Mouse (Mus musculus) neural tube, embryonic 15.5 days (tissue): ENCODE results near the gene 1520401A03Rik. TPM values are rescaled to one million over a fixed set of nuclear protein-coding genes. Genes with fewer than 3 reads are reported as not detected.

Experiments used
- ATAC-seq: fragments of 200-750 bp; cut with Nextera tagmentation; 2 replicates; pipeline ENCODE4 v1.8.0; 2017; ENCODE audit warnings: mild to moderate bottlenecking, moderate TSS enrichment, moderate library complexity; ENCODE audit not compliant: low FRiP score
- H3K27ac ChIP-seq: fragments of 300-500 bp; sonication (generic); replicated peaks from 2 replicates; pipeline ENCODE4 v1.5.1; 2015; ENCODE audit warnings: mild to moderate bottlenecking, inconsistent platforms
- H3K27me3 ChIP-seq: fragments of 300-500 bp; sonication (generic); replicated peaks from 2 replicates; pipeline ENCODE4 v1.6.1; 2015; ENCODE audit warnings: inconsistent platforms
- H3K36me3 ChIP-seq: fragments of 300-500 bp; sonication (generic); 2 replicates; pipeline ENCODE4 v1.6.1; 2015; ENCODE audit warnings: inconsistent platforms
- H3K4me1 ChIP-seq: fragments of 300-500 bp; sonication (generic); 2 replicates; pipeline ENCODE4 v1.6.1; 2015; ENCODE audit warnings: inconsistent platforms
- H3K4me2 ChIP-seq: fragments of 300-500 bp; sonication (generic); 2 replicates; pipeline ENCODE4 v1.6.1; 2015; ENCODE audit warnings: inconsistent platforms, mild to moderate bottlenecking, moderate library complexity
- H3K4me3 ChIP-seq: fragments of 300-500 bp; sonication (generic); replicated peaks from 2 replicates; pipeline ENCODE4 v1.5.1; 2015; ENCODE audit warnings: mild to moderate bottlenecking, inconsistent platforms
- H3K9ac ChIP-seq: fragments of 300-500 bp; sonication (generic); replicated peaks from 2 replicates; pipeline ENCODE4 v1.6.1; 2015; ENCODE audit warnings: mild to moderate bottlenecking, inconsistent platforms
- H3K9me3 ChIP-seq: fragments of 300-500 bp; sonication (generic); replicated peaks from 2 replicates; pipeline ENCODE4 v1.6.1; 2016; ENCODE audit warnings: inconsistent platforms
- WGBS: fragments of 180-500 bp; shearing (Covaris S2); methylation state at CpG from one replicate; pipeline ENCODE4 v1.1.7; 2015; ENCODE audit warnings: mixed read lengths; 5-methylcytosine and 5-hydroxymethylcytosine counted together
- polyA plus RNA-seq: library from polyadenylated mRNA; unstranded; fragments of >200 nt; fragmentation: Nextera tagmentation; extraction: Ambion mirVana; gene quantifications from 2 replicates; pipeline ENCODE4 v1.2.1, GENCODE M21; 2015

1520401A03Rik gene
- polyA plus RNA-seq, 1 experiment from 2014 or later: 0.27 TPM

GRCm38 (mm10) chr17:23675127-23675526 lies 47.5 kb downstream of the 1520401A03Rik start:
- Histone ChIP-seq H3K9me3 (no peaks in the 10 kb centered on the region), H3K4me2 (peak overlapping the region; percentile 95), H3K4me1 (peaks cover 57% of the 10 kb centered on the region), H3K9ac (no peak overlapping the region), H3K27ac (no peak overlapping the region), H3K36me3 (peaks cover 2% of the 10 kb centered on the region; the same call in 1 of the 2 replicates), H3K4me3 (0 out of 2 replicates have a peak overlapping the region, but pooled peaks have one; percentile 69), H3K27me3 (peaks cover 45% of the 10 kb centered on the region)
- 51% methylated on average over 5 of the region's 5 CpGs for WGBS
- no peak for ATAC-seq

DNA sequence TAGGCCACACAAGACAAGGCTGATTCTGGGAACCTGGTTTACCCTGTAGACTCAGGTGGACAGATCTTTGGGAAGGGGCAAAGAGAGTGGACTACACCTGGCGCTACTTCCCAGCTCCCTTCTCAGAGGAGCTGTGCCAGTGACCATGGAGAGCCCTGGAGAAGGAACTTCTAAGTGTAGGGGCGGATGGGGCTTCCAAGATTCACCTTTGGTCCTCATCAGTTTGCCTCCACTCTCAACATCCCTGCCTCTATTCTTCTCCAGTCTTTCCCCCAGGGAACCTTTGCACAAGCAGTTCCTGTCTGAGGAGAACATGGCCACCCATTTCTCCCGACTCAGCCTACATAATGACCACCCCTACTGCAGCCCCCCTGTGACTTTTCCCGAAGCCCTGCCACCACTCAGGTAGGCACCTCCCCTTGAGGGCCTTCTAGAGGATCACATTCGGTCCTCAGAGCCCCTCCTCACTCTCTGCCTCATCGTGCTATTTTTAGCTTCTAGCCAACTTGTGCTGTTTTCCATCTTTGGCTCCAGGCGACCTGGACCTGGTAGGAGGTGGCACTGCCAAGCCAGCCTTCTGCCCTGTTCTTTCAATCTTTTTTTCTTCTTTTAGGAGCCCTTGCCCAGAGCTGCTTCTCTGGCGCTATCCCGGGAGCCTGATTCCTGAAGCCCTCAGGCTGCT lies 48.2 kb downstream of the 1520401A03Rik start:
- Histone ChIP-seq H3K4me3 (peak overlapping the region; percentile 69), H3K27me3 (peaks cover 38% of the 10 kb centered on the region), H3K4me1 (peaks cover 53% of the 10 kb centered on the region), H3K36me3 (peaks cover 8% of the 10 kb centered on the region), H3K27ac (peak overlapping the region; percentile 93; the same call in 1 of the 2 replicates), H3K4me2 (peak overlapping the region; percentile 95), H3K9me3 (no peaks in the 10 kb centered on the region), H3K9ac (peak overlapping the region; percentile 73)
- 49% methylated on average over 9 of the region's 9 CpGs for WGBS
- peak; percentile 4 for ATAC-seq

- Histone ChIP-seq H3K4me2 (peak within 1 kb of the TSS; percentile 95), H3K27ac (peak within 1 kb of the TSS; percentile 93), H3K4me1 (peaks cover 50% of the 10 kb centered on the region), H3K36me3 (peaks cover 16% of the 10 kb centered on the region), H3K27me3 (peaks cover 29% of the 10 kb centered on the region), H3K4me3 (peak within 1 kb of the TSS; percentile 69), H3K9me3 (no peaks in the 10 kb centered on the region), H3K9ac (peak within 1 kb of the TSS; percentile 73)
- under 1% methylated on average over 45 of the region's 45 CpGs for WGBS
- ATAC-seq: peak; percentile 94
Observed at GRCm38 (mm10) chr17:23673424-23674073, 49.0 kb downstream of the 1520401A03Rik start, which contains the start of the genes Hcfc1r1 and Thoc6. TSS of gene Hcfc1r1 (plus strand) at chr17:23673596. TSS of gene Thoc6 (minus strand) at chr17:23673882.

DNA sequence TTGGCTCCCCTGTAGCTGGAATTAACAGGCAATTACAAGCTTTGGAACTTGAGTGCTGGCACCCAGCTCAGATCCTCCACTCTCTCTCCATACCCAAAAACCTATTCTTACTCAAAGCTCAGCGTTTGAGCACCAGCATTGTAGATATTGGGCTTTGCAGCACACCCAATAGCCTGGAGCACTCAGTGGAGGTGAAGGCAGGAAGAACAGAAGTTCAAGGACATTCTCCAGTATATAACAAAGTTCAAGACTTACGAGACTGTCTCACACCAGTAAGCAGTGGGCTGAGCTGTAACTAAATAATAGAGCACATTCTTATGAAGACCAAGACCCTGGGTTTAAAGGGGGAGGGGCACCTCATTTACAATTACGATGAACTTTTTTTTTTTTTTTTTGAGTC lies 49.8 kb downstream of the 1520401A03Rik start:
- Histone ChIP-seq H3K36me3 (peaks cover 24% of the 10 kb centered on the region), H3K9me3 (no peaks in the 10 kb centered on the region), H3K27ac (no peak overlapping the region), H3K4me1 (peaks cover 49% of the 10 kb centered on the region), H3K4me2 (peak overlapping the region; percentile 95), H3K9ac (peak overlapping the region; percentile 73), H3K27me3 (peaks cover 22% of the 10 kb centered on the region), H3K4me3 (peak overlapping the region; percentile 69; the same call in 1 of the 2 replicates)
- 67% methylated on average over 3 of the region's 3 CpGs for WGBS
- ATAC-seq: no peak

GRCm38 (mm10) chr17:23671519-23671918 lies 51.1 kb downstream of the 1520401A03Rik start:
- H3K9me3 ChIP-seq: no peaks in the 10 kb centered on the region
- H3K9ac ChIP-seq: no peak overlapping the region
- no peak overlapping the region for H3K27ac ChIP-seq
- 98% methylated on average over 3 of the region's 3 CpGs for whole genome bisulfite sequencing
- no peak overlapping the region for H3K4me3 ChIP-seq
- peaks cover 37% of the 10 kb centered on the region for H3K4me1 ChIP-seq
- no peak for ATAC-seq
- peaks cover 36% of the 10 kb centered on the region for H3K36me3 ChIP-seq
- H3K27me3 ChIP-seq: peaks cover 14% of the 10 kb centered on the region
- no peak overlapping the region for H3K4me2 ChIP-seq

DNA sequence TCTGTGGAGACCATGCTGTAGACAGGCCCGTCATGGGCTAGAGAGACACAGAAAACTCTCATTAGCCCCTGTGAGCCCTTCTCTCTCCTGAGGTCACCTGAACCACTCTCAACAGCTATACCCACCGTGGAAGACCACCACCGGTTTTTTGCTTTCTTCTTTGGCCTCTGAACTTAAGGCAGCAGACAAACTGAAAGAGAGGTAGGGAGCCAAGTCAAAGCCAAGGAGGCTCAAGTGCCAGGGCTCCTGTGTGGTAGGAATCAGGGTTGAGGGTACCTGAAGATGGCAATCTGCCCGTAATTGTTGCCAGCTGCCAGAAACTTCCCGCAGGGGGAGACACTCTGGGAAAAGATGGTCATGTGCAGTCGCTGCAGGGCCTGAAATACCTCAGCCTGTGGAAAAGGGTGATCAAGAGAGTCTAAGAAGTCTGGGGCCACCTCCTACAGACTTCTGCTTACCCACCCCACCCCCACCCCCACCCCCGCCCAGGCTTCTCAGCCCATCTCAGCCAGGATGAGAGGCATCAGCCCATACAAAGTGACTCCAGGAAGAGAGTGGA lies 52.0 kb downstream of the 1520401A03Rik start:
- Histone ChIP-seq H3K4me3 (no peak overlapping the region), H3K4me1 (peaks cover 28% of the 10 kb centered on the region), H3K27ac (no peak overlapping the region), H3K9me3 (no peaks in the 10 kb centered on the region), H3K4me2 (no peak overlapping the region), H3K27me3 (peaks cover 7% of the 10 kb centered on the region), H3K9ac (no peak overlapping the region), H3K36me3 (peaks cover 38% of the 10 kb centered on the region)
- ATAC-seq: no peak
- 90% methylated on average over 7 of the region's 7 CpGs for WGBS

DNA sequence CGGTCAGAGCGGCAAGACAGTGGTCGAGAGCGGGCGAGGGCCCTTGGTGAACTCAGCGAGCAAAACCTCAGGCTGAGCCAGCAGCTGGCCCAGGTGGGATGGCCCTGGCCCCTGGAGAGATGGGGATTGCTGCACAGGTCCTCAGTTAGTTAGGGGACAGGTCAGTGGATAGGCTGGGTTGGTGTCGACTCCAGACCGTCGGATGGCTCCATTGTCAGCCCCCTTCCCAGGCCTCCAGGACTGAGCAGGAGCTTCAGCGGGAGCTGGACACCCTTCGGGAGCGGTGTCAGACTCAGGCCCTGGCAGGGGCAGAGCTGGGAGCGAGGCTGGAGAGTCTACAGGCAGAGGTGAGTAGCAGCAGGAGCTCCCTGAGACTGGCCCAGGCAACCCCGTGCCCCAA lies 57.1 kb downstream of the 1520401A03Rik start:
- H3K36me3 ChIP-seq: peaks cover 38% of the 10 kb centered on the region
- H3K4me1 ChIP-seq: peaks cover 4% of the 10 kb centered on the region; the same call in 1 of the 2 replicates
- H3K27me3 ChIP-seq: peaks cover 31% of the 10 kb centered on the region
- H3K27ac ChIP-seq: no peak overlapping the region
- ATAC-seq: no peak
- no peak overlapping the region for H3K4me2 ChIP-seq
- 85% methylated on average over 14 of the region's 14 CpGs for WGBS
- no peak overlapping the region for H3K4me3 ChIP-seq
- no peaks in the 10 kb centered on the region for H3K9me3 ChIP-seq
- no peak overlapping the region for H3K9ac ChIP-seq

- peaks cover 40% of the 10 kb centered on the region for H3K27me3 ChIP-seq
- H3K4me2 ChIP-seq: no peak overlapping the region
- WGBS: 20% methylated on average over 5 of the region's 5 CpGs
- no peak overlapping the region for H3K9ac ChIP-seq
- no peaks in the 10 kb centered on the region for H3K9me3 ChIP-seq
- peak; percentile 53; the same call in 1 of the 2 replicates for ATAC-seq
- no peak overlapping the region for H3K4me3 ChIP-seq
- H3K27ac ChIP-seq: no peak overlapping the region
- H3K4me1 ChIP-seq: peaks cover 8% of the 10 kb centered on the region; the same call in 1 of the 2 replicates
- H3K36me3 ChIP-seq: peaks cover 31% of the 10 kb centered on the region
Observed at GRCm38 (mm10) chr17:23664556-23665021, 58.0 kb downstream of the 1520401A03Rik start.

DNA sequence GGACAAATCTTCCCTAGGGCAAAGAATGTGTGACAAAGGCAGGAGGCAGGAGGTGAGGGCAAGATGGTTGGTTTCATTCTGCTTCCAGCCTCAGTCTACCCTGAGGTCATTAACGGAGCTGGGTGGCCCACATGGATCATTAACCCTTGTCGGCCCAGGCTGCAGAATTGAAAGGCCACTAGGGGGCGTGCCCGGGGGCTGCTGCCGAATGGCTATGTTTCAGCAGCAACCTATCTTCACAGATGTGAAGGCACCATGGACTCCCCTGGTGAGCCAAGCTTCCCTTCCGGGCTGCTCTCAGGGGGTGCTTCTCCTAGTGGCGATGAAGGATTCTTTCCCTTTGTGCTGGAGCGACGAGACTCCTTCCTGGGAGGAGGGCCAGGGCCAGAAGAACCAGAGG lies 61.1 kb downstream of the 1520401A03Rik start:
- H3K27ac ChIP-seq: no peak overlapping the region
- peaks cover 47% of the 10 kb centered on the region for H3K27me3 ChIP-seq
- no peak overlapping the region for H3K4me3 ChIP-seq
- no peak overlapping the region for H3K9ac ChIP-seq
- H3K4me1 ChIP-seq: peaks cover 8% of the 10 kb centered on the region; the same call in 1 of the 2 replicates
- no peak for ATAC-seq
- H3K9me3 ChIP-seq: no peaks in the 10 kb centered on the region
- peaks cover 2% of the 10 kb centered on the region; the same call in 1 of the 2 replicates for H3K36me3 ChIP-seq
- H3K4me2 ChIP-seq: no peak overlapping the region
- WGBS: under 1% methylated on average over 9 of the region's 9 CpGs

GRCm38 (mm10) chr17:23660876-23661200 lies 61.7 kb downstream of the 1520401A03Rik start:
- Histone ChIP-seq H3K4me2 (peak overlapping the region; percentile 34), H3K9me3 (no peaks in the 10 kb centered on the region), H3K4me1 (peaks cover 8% of the 10 kb centered on the region; the same call in 1 of the 2 replicates), H3K4me3 (no peak overlapping the region), H3K27me3 (peaks cover 47% of the 10 kb centered on the region), H3K27ac (no peak overlapping the region), H3K36me3 (no peaks in the 10 kb centered on the region), H3K9ac (no peak overlapping the region)
- 3% methylated on average over 13 of the region's 14 CpGs for WGBS
- no peak for ATAC-seq

DNA sequence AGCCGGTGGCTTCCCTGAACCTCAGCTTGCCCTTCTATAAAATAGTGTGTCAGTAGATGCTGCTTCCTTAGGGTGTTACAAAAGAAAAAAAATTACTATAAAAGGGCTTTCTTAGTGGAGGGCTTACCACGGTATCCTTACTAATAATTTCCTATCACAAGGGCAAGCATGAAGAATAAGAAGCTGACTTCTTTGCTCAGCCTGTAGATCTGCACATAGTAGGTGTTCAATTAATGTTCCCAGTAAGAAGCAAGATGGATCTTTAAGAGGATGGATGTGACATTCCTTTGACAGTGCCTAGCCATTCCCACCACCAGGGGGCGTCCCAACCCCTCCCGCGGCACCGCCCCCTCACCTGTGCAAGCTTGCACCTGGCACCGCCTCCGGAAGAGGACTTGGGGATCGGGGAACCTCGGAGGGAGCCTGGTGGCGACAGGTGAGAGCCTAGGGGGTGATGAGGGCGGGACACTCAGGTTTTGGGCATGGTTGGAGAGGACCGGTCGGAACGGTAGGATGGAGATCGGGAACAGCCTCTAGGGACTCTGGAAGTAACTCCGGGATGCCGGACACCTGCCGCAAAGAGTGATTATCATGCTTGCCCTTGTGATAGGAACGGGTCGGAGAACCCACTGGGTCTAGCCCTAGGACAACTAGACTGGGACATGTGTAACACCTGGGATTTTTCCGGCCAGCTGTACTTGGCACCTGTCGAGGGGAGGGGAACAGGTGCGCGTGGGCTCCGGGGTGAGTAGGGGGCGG lies 62.3 kb downstream of the 1520401A03Rik start, which contains the start of gene Bicdl2:
Gene Bicdl2, plus strand, starts transcription at position 390 of the 759 bp plus-strand sequence.
- peaks cover 47% of the 10 kb centered on the region for H3K27me3 ChIP-seq
- H3K4me1 ChIP-seq: peaks cover 8% of the 10 kb centered on the region; the same call in 1 of the 2 replicates
- ATAC-seq: no peak
- peak within 1 kb of the TSS; percentile 34 for H3K4me2 ChIP-seq
- no peak within 1 kb of the TSS for H3K27ac ChIP-seq
- no peak within 1 kb of the TSS; the same call in 1 of the 2 replicates for H3K4me3 ChIP-seq
- no peak within 1 kb of the TSS for H3K9ac ChIP-seq
- H3K9me3 ChIP-seq: no peaks in the 10 kb centered on the region
- no peaks in the 10 kb centered on the region for H3K36me3 ChIP-seq
- 4% methylated on average over 27 of the region's 27 CpGs for WGBS
